Mouse (Mus musculus) heart, postnatal 0 days (tissue): ENCODE measurements around the gene Babam1. TPM values are rescaled to one million over a fixed set of nuclear protein-coding genes. Genes with fewer than 3 reads are reported as not detected.
"Not testable (repeated sequence)": the region's sequence is repeated elsewhere in the genome, so short reads cannot be mapped to it uniquely, and the experiment has no call there.

Experiments
- ATAC-seq: fragments of 200-750 bp; cut with Nextera tagmentation; 2 replicates; pipeline ENCODE4 v1.8.0; 2017; ENCODE audit warnings: low read depth, moderate number of reproducible peaks, moderate library complexity; ENCODE audit not compliant: insufficient read depth
- DNase-seq: peaks from one replicate; pipeline ENCODE4 v3.0.0-alpha.2; 2016; ENCODE audit warnings: low spot score
- H3K27ac ChIP-seq: fragments of 300-500 bp; sonication (generic); 2 replicates; pipeline ENCODE4 v1.5.1; 2014; ENCODE audit warnings: low read depth, mild to moderate bottlenecking
- H3K27me3 ChIP-seq: fragments of 300-500 bp; sonication (generic); 2 replicates; pipeline ENCODE4 v1.6.1; 2014; ENCODE audit warnings: low read length, mixed read lengths; ENCODE audit not compliant: control insufficient read depth, insufficient read depth
- H3K36me3 ChIP-seq: fragments of 300-500 bp; sonication (generic); replicated peaks from 2 replicates; pipeline ENCODE4 v1.6.1; 2014; ENCODE audit warnings: low read length, mixed read lengths; ENCODE audit not compliant: control insufficient read depth, insufficient read depth
- H3K4me1 ChIP-seq: fragments of 300-500 bp; sonication (generic); 2 replicates; pipeline ENCODE4 v1.6.1; 2014; ENCODE audit warnings: antibody characterized with exemption; ENCODE audit not compliant: control insufficient read depth, insufficient read depth
- H3K4me2 ChIP-seq: fragments of 300-500 bp; sonication (generic); 2 replicates; pipeline ENCODE4 v1.6.1; 2014; ENCODE audit warnings: low read depth, mild to moderate bottlenecking, low read length, moderate library complexity
- H3K4me3 ChIP-seq: fragments of 300-500 bp; sonication (generic); 2 replicates; pipeline ENCODE4 v1.5.1; 2014; ENCODE audit warnings: low read depth, low read length
- H3K9ac ChIP-seq: fragments of 300-500 bp; sonication (generic); replicated peaks from 2 replicates; pipeline ENCODE4 v1.6.1; 2014; ENCODE audit warnings: low read depth, low read length, mixed read lengths
- H3K9me3 ChIP-seq: fragments of 300-500 bp; sonication (generic); replicated peaks from 2 replicates; pipeline ENCODE4 v1.6.1; 2016; ENCODE audit warnings: low read length; ENCODE audit not compliant: control insufficient read depth
- CTCF ChIP-seq: IDR thresholded peaks from 2 replicates; pipeline ENCODE4 v1.5.1; 2016; ENCODE audit warnings: antibody characterized with exemption, control low read depth, low read depth
- EP300 ChIP-seq: IDR thresholded peaks from 2 replicates; pipeline ENCODE4 v1.6.1; 2016; ENCODE audit warnings: antibody characterized with exemption, low read depth
- WGBS: fragments of 180-500 bp; shearing (Covaris S2); extraction: QIAGEN DNeasy Blood & Tissue Kit; methylation state at CpG from one replicate; pipeline ENCODE4 v1.1.7; 2014; 5-methylcytosine and 5-hydroxymethylcytosine counted together
- polyA plus RNA-seq: library from polyadenylated mRNA; unstranded; fragments of >200 nt; fragmentation: Nextera tagmentation; extraction: Ambion mirVana; gene quantifications from 2 replicates; pipeline ENCODE4 v1.2.1, GENCODE M21; 2015
- total RNA-seq: library from RNA; depleted of rRNA; stranded (reverse); fragments of >200 nt; gene quantifications from 2 replicates; pipeline ENCODE4 v1.2.3, GENCODE M21; 2014; ENCODE audit warnings: low replicate concordance

Gene Babam1
- total and polyA plus RNA-seq, 2 experiments from 2014 or later = 60.2 to 99.2 TPM

GRCm38 (mm10) chr8:71408231-71408630 is 11.6 kb downstream of the Babam1 start:
- no peak for DNase-seq
- Histone ChIP-seq H3K27me3 (no peaks in the 10 kb centered on the region), H3K4me1 (peaks cover 11% of the 10 kb centered on the region), H3K4me2 (no peak overlapping the region), H3K4me3 (no peak overlapping the region), H3K9me3 (no peaks in the 10 kb centered on the region), H3K27ac (no peak overlapping the region), H3K36me3 (peaks cover 13% of the 10 kb centered on the region; the same call in 1 of the 2 replicates), H3K9ac (no peak overlapping the region)
- no peak for ATAC-seq
- TF ChIP-seq EP300 (no peak), CTCF (no peak)
- 95% methylated on average over 4 of the region's 4 CpGs for WGBS

DNA sequence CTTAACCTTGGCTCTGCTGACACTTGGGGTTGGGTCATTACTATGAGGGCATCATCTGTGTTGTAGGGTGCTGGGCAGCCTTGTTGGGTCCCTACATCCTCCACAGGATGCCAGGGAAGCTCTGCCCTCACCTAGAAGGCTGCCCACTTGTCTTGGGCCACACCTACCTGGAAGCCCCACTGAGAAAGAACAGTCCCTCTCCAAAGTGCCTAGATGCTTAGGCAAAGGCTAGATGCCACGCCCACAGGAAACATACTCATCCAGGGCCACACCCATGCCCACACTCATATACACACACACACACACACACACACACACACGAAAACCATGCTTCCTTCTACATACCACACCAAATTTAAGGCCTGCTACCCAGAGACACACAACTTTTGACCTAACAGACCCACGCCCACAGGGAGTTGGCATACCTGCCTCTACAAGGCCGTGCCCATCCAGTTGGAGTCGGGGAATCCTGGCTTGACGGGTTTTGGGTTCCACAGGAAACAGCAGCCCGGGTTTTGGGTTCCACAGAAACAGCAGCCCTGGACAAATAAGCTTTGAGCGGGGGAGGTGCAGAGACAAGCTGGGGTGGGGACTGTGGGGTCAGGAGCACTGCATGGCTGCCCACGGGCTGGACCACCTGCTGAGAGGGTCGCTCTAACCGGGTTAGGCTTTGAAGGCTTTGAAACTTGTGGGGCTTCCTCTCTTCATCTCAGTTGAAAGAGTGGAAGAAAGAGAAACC is 15.0 kb downstream of the Babam1 start:
- 45% methylated on average over 11 of the region's 11 CpGs for WGBS
- H3K9me3 ChIP-seq = no peaks in the 10 kb centered on the region
- H3K4me1 ChIP-seq = peaks cover 4% of the 10 kb centered on the region
- ATAC-seq = no peak
- DNase-seq = no peak
- H3K27me3 ChIP-seq = no peaks in the 10 kb centered on the region
- TF ChIP-seq EP300 (no peak), CTCF (no peak)
- H3K36me3 ChIP-seq = peaks cover 13% of the 10 kb centered on the region; the same call in 1 of the 2 replicates
- H3K4me2 ChIP-seq = no peak overlapping the region
- H3K9ac ChIP-seq = no peak overlapping the region
- H3K4me3 ChIP-seq = no peak overlapping the region
- H3K27ac ChIP-seq = no peak overlapping the region

DNA sequence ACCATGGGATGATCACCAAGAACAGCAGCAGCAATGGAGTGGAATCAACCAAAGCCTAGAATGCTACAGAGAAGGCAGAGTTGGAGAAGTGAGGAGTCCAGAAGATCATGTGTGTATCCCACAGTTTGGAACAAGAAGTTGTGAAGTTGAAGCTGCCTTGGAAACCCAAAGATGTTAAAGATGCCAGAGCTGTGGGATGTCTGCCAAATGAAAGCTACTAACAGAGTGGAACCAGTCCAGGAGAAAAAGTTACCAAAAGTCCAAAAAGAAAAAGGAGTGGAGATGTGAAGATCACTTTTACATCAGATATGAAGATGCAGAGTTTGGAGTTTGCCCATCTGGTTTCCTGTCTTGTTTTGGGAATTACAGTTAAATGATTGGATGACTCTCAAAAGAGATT is 25.5 kb downstream of the Babam1 start:
- ATAC-seq (no peak), DNase-seq (no peak)
- H3K4me3 ChIP-seq = no peak overlapping the region
- H3K9me3 ChIP-seq = peaks cover 14% of the 10 kb centered on the region
- H3K9ac ChIP-seq = no peak overlapping the region
- no peaks in the 10 kb centered on the region for H3K27me3 ChIP-seq
- no peak overlapping the region for H3K4me2 ChIP-seq
- H3K4me1 ChIP-seq = no peaks in the 10 kb centered on the region
- no peaks in the 10 kb centered on the region for H3K36me3 ChIP-seq
- TF ChIP-seq EP300 (no peak), CTCF (no peak)
- H3K27ac ChIP-seq = no peak overlapping the region

- 59% methylated on average over 1 of the region's 1 CpGs for WGBS
Observed at GRCm38 (mm10) chr8:71432935-71433334, 36.3 kb downstream of the Babam1 start.

DNA sequence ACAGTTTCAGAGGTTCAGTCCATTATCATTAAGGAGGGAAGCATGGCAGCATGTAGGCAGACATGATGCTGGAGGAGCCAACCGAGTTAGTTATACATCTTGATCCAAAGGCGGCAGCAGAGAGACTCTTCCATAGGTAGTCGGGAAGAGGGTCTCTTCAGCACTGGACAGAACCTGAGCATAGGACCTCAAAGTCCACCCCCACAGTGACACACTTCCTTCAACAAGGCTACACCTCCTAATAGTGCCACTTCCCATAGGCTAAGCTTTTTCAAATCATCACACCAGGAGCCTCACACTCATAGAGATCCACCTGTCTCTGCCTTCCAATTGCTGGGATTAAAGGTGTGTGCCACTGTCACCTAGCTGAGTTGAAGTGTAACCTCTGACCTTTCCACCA is 40.4 kb downstream of the Babam1 start:
- WGBS = 38% methylated on average over 3 of the region's 3 CpGs
- Histone ChIP-seq H3K27ac (no peak overlapping the region), H3K9me3 (no peaks in the 10 kb centered on the region), H3K4me1 (no peaks in the 10 kb centered on the region), H3K4me2 (no peak overlapping the region), H3K27me3 (0 out of 2 replicates have a peak, but pooled peaks cover 2% of the 10 kb centered on the region), H3K36me3 (no peaks in the 10 kb centered on the region), H3K9ac (no peak overlapping the region), H3K4me3 (no peak overlapping the region)
- ATAC-seq (no peak), DNase-seq (no peak)
- TF ChIP-seq CTCF (no peak), EP300 (no peak)

More at GRCm38 (mm10) chr8:71432935-71433334, 36.3 kb downstream of the Babam1 start:
- not testable (repeated sequence) for H3K4me1 ChIP-seq, H3K27me3 ChIP-seq, H3K4me3 ChIP-seq, ATAC-seq, H3K4me2 ChIP-seq, DNase-seq, H3K27ac ChIP-seq, H3K9me3 ChIP-seq, H3K36me3 ChIP-seq, H3K9ac ChIP-seq

- Histone ChIP-seq H3K4me2 (no peak overlapping the region), H3K27me3 (0 out of 2 replicates have a peak, but pooled peaks cover 9% of the 10 kb centered on the region), H3K4me1 (no peaks in the 10 kb centered on the region), H3K36me3 (no peaks in the 10 kb centered on the region), H3K27ac (no peak overlapping the region), H3K9me3 (no peaks in the 10 kb centered on the region), H3K9ac (no peak overlapping the region), H3K4me3 (no peak overlapping the region)
- TF ChIP-seq EP300 (no peak), CTCF (peak; percentile 84)
- DNase-seq (peak; percentile 82), ATAC-seq (no peak)
- WGBS = 0% methylated on average over 7 of the region's 7 CpGs
Observed at GRCm38 (mm10) chr8:71441404-71441803, 44.7 kb downstream of the Babam1 start.
